Mouse (Mus musculus): ENCODE measurements around the gene Grhpr. TPM values are rescaled to one million over a fixed set of nuclear protein-coding genes. Genes with fewer than 3 reads are reported as not detected.
"Not testable (repeated sequence)": the region's sequence is repeated elsewhere in the genome, so short reads cannot be mapped to it uniquely, and the experiment has no call there.

Grhpr gene
- 100 to 1,000 TPM; 145 to 194 TPM for total RNA-seq (2021)
- long read RNA-seq, experiment 1, transcript Grhpr-201 (9 exons, 1,280 nt), result major isoform, 272 of 358 reads
- long read RNA-seq, experiment 1, partial matches to known transcripts, result 48 of 358 reads
- long read RNA-seq, experiment 1, other reads (novel, unspliced or antisense), result 38 of 358 reads
- long read RNA-seq, experiment 2, transcript Grhpr-201 (9 exons, 1,280 nt), result major isoform, 84 of 102 reads
- long read RNA-seq, experiment 2, partial matches to known transcripts, result 8 of 102 reads
- long read RNA-seq, experiment 2, other reads (novel, unspliced or antisense), result 10 of 102 reads

GRCm38 (mm10) chr4:44981280-44981973, at the start of gene Grhpr:
TSS of gene Grhpr (plus strand) at chr4:44981395.
- DNase-seq, result peak; percentile 97

DNA sequence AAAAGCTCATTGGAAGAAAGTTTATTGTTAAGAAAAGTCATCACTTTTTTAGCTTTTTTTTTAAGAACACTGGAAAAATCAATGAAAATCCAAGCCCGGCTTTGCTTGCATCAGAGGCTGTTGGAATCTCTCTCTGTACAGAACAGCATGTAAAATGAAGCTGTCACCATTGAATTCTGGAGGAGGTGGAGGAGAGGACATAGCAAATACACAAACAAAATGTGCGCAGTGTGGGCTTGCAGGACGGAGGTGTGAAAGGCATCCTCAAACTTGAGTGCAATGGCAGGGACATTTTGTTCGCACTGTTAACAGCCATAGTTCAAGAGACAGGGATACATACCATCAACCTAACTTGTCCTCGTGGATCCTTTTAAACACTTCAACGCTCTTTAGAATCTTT, 49.5 kb upstream of the Grhpr start:
- DNase-seq, result no peak

DNA sequence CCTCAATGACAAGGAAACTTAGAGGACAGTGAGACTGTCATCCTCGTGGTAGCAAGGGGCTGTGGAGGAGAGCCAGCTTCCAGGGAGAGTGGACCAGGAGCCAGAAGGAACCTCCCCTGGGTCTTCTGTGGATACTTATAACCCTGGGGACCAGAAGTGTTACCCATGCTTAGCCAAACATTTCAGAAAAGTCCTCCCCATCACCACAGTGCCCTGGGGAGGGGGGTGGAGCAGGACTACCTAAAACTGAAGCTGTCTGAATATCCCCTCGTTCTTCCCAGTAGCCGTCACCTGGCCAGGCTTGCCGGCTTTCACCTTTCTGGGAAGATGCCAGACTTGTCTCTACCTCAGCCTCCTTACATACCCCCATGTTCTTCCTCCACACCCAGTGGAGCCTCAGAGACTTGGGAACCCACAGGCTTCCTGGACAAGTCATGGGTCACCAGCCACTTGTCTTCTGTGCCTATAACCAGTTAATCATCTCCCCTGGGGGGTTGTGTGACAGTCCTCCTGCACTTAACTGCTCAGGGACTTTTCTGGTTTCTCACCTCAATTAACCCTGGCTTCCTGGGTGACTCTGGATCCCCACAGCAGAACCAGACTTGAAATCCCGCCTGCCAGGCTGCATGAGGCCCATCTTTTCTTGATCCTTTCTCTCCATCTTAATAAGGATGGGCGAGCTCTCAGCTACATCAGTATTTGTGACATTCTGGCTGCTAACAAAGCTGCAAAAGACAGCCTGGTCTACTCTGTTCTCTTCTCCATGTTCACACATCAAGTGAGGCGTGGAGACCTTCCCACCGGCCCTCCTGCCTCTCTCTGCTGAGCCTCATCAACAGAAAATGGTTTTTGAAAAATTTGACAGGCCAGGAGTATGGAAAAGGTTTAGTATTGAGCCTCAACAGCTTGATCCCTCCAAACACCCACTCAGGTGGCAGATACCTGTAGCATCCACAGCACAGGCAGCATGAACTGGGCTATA, 42.5 kb upstream of the Grhpr start:
- DNase-seq, result no peak

GRCm38 (mm10) chr4:44939576-44940249, 41.5 kb upstream of the Grhpr start:
- no peak for DNase-seq

GRCm38 (mm10) chr4:44940286-44940685, 40.9 kb upstream of the Grhpr start:
- DNase-seq, result no peak

- no peak for DNase-seq
Observed at GRCm38 (mm10) chr4:44942237-44942636, 39.0 kb upstream of the Grhpr start.

DNA sequence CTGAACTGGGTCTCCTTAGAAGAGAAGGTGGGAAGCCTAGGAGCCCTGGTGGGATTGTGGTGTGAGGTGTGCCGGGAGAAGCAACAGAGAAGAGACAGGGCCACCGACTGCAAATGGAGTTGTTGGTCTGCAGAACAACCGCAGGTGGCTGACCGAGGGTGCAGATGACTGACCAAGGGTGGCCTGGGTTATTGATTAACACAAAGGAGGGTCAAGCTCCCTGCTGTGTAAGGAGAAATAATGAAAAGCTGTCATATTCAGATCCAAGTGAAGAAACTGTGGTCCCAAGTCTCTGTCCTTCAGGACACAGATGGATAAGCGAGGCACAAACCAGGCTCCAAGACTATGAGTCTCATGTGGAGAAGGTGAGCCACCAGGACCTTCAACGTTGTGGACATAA, 37.7 kb upstream of the Grhpr start:
- no peak for DNase-seq

- no peak for DNase-seq
Observed at GRCm38 (mm10) chr4:44944426-44945075, 36.6 kb upstream of the Grhpr start.

DNA sequence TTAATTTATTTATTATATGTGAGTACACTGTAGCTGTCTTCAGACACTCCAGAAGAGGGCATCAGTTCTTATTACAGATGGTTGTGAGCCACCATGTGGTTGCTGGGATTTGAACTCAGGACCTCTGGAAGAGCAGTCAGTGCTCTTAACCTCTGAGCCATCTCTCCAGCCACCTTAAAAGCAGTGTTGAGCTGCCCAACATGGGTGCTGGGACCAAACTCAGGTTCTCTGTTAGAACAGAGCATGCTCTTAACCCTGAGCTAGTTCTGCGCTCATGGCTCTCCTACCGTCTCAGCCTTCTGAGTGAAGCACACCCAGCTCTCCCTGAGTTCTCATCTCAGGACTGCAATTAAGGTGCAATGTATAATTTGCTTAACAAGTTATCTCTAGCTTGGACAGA, 35.1 kb upstream of the Grhpr start:
- not testable (repeated sequence) for DNase-seq

DNA sequence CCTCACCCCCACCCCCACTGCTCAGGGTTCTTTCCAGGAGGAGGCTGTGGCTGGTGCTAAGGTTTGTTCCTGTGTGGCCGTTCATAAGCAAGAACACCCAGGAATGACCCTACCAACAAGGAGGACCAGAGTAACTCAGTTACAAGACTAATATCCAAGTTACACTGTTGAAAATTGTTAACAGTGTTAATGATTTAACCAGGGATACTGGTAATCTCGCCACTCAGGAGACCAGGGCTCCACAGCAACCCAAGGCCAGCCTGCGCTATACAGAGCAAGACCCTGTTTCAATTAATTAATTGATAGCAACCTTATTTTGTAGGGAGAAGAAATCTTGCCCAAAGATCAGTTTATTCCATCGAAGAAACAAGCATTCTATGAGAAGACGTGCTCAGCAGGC, 33.7 kb upstream of the Grhpr start:
- DNase-seq, result no peak

GRCm38 (mm10) chr4:44948314-44948713, 32.9 kb upstream of the Grhpr start:
- no peak for DNase-seq

GRCm38 (mm10) chr4:44953041-44953440, 28.2 kb upstream of the Grhpr start:
- no peak for DNase-seq

- DNase-seq, result no peak
Observed at GRCm38 (mm10) chr4:44958776-44959175, 22.4 kb upstream of the Grhpr start.

DNA sequence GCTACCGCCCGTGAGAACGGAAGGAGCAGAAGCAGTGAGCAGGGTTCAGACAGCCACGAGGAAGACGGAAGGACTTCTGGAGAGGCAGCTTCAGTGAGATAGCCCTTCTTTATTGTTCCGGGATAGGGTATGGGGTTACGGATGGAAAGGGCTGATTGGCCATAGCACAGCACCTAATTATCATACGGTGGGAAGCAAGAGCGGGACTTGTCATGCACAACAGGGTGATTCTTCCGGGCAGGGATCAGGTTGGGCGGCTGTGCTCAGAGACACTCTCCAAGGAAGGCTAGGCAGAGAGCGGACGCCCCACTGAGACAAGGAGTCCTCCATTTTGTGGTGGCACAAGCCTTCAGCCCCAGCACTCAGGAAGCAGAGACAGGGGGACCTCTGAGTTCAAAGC, 22.0 kb upstream of the Grhpr start:
- DNase-seq, result no peak

DNA sequence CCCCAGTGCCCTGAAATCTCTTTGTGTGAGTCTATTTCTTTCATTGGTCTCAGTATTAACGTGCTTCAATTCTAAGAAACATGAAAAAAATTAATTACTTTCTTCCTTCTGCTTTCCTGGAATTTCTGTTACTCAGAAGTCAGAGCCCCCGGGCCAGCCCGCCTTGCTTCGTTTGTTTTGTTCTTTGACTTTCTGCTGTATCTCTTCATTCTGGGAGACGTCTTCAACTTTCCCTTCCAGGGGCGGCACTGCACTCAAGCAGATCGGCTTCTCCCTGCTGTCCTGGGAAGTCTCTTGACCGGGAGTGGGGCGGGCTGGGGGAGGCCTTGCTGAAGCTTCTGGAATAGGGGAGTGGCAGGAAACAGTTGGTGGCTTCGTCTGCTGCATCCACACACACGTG, 18.0 kb upstream of the Grhpr start:
- DNase-seq, result no peak

DNA sequence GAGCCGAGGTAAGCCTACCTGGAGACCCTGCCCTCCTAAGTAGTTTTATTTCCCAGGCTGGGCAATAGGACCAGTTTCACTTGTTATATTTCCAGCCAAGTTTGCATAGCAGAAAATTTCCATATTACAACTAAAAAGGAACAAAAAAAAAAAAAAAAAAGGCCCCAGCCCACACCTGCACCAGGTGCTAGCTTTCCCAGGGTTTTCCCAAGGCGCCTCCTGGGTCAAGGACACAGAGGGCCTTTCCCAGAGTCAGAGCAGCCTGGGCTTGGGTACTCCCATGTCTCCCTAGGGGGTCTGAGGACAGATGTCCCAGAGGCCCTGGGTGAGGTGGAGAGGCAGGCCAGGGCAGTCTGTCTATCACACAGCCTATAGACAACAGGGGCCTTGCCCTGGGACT, 16.0 kb upstream of the Grhpr start:
- no peak for DNase-seq

DNA sequence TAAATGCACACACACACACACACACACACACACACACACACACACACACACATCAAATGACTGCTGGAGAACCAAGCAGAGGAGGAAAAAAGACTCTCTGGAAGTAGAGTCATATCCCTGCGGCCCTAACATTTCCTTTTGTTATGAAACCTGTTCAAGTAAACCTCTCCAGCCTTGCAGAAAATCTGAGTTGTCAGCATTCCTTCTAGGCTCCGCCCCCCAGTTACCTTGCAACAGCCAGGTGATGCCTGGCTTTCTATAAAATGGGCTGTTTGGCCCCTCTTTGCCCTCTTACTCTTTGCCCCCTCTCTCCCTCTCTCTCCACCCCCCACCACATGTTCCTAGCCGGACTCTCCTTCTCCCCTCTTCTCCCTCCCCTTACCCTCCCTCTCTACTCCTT, 15.5 kb upstream of the Grhpr start:
- no peak for DNase-seq

GRCm38 (mm10) chr4:44967402-44967801, 13.8 kb upstream of the Grhpr start:
- no peak for DNase-seq

DNA sequence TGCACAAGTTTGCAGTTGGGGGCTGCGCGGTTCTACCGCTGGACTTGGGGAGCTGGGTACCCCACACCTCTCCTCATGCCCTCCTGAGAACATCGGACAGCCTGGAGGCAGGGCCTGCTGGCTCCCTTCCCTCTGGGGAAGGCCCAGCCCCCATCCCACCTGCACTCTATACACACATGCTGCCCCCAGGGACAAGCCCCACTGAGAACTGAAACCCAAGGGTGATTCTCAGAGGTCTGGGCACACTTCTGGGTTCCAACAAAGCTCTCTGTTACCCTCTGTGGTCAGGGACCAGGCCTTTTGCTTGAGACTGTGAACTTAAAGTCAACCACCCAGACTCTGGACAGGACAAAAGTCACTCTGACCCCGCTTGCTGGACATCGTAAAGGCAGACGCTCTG, 11.1 kb upstream of the Grhpr start:
- DNase-seq, result no peak

- peak; percentile 73 for DNase-seq
Observed at GRCm38 (mm10) chr4:44970612-44971110, 10.5 kb upstream of the Grhpr start.

DNA sequence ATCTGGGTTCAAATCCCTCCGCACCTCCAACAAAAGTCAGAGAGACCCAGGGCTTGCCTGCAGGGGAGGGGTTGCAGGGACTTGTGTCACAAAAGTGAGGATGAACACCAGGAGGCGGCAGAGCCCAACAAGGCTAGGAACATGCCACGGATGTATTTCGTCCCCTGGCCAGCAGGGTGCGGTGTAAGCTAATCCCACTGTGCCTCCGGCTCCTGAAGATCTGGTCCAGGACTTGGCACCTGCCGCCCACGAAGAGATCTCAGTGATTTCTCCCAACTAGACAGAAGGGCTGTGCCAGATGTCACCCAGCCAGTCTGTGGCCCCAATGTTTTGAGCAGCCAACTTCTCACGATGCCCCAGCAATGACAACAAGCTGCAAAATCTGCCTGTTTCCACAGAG, 7.7 kb upstream of the Grhpr start:
- peak; percentile 94 for DNase-seq

DNA sequence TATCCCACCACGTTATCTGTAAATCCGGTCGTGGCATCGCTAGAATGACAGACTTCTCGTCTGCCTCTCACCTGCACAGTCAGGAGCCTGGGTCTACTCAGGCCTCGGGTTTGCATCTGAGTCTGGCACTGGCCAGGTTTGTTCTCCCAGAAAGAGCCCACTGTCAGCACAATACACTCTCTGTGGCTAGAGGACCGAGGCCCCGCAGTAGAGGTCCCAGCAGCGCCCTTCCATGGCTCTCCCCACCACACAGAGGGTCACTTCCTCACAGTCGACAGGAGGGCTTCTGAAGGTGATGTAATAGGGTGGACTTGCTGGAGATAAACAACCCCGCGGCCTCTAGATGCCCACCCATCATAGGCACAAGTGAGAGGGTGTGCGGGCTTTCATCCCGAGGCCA, 7.3 kb upstream of the Grhpr start:
- no peak for DNase-seq
